Mouse (Mus musculus) gastrocnemius, postnatal 10 days (tissue): ENCODE results near the gene Hfe. TPM values are rescaled to one million over a fixed set of nuclear protein-coding genes. Genes with fewer than 3 reads are reported as not detected.
"Not testable (repeated sequence)": the region's sequence is repeated elsewhere in the genome, so short reads cannot be mapped to it uniquely, and the experiment has no call there.

ENCODE experiments used
- DNase-seq: peaks from one replicate; pipeline ENCODE4 v3.0.0; 2021; ENCODE audit warnings: mixed read lengths
- microRNA-seq, 2 experiments: library from miRNA; unstranded; fragments of <30 nt; microRNA quantifications; one replicate each; pipeline ENCODE4 v1.2.0; 2021
- total RNA-seq, 2 experiments: library from RNA; stranded (reverse); gene quantifications; 2 replicates each; pipeline ENCODE4 v1.2.3; 2021

Hfe gene
- total RNA-seq, 2 experiments from 2014 or later, result 8.1 to 9.5 TPM

DNA sequence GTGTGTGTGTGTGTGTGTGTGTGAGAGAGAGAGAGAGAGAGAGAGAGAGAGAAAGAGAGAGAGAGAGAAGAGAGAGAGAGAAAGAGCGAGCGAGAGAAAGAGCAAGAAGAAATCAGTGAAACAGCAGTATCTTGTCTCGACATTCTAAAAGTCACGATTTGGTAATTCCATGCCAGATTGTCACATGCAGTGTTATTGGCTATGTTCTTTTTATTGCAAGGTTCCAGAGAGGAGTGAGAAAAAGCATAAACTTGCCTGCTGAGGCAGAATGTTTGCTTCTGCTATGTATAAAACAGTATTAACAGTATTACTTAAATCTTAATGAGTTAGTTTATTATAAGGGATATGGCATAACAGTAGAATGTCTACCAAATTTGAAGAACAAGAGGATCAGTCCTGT, 24.7 kb downstream of the Hfe start:
- no peak for DNase-seq

DNA sequence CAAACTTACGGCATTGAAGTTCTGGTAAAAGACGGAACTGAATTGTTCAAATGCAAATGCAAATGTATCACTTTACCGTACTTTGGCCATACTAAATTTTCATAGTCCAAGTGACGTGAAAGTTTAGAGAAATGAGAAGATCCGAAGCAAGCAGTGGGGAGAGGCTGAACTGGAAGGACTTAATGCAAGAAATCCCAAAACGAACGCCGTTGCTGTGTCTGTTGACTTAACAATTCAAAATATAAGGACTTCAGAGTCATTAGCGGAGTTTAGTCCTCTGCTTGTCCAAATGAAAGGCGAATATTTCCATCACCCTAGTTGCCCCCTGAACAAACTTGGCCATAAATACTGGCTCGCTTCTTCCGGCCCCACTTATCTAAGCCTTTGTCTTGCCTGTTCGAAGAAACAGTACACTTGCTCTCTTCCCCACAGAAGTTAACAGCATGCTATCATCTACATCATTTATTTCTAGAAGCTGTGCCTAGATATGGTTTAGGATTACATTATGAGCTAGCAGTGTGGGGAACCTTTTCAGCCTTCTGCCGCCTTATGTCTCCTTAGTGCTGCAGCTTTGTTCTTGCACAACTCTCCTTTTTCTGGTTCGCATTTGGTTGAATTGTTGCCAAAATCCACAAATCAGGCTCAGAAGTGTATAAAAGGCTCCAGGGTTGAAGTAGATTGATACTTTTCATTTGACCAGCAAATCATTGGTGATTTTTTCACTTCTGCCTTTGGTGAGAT, 25.4 kb downstream of the Hfe start:
- DNase-seq, result no peak

DNA sequence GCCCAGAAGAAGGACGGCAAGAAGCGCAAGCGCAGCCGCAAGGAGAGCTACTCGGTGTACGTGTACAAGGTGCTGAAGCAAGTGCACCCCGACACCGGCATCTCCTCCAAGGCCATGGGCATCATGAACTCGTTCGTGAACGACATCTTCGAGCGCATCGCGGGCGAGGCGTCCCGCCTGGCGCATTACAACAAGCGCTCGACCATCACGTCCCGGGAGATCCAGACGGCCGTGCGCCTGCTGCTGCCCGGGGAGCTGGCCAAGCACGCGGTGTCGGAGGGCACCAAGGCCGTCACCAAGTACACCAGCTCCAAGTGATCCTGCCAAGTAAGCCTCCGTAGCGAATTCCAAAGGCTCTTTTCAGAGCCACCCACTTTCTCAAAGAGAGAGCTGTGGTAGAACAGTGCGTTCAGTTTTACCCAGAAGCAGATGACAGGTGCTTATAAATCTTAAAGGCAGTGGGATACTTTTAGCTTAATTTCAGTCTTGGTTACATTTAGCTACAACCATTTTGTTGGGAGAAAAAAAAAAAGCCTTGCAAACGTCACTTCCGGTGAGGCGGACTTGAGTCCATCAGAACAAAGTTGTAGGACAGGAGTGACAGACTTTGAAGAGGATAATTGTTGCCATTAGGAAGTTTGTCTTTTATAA, 26.2 kb downstream of the Hfe start:
- DNase-seq, result not testable (repeated sequence)

- peak; percentile 54 for DNase-seq
Observed at GRCm38 (mm10) chr13:23683755-23684281, 26.8 kb downstream of the Hfe start, which contains the start of the genes Hist1h2ac and Hist1h2bc. TSS of gene Hist1h2ac (minus strand) at chr13:23683948. TSS of gene Hist1h2bc (plus strand) at chr13:23684199.

DNA sequence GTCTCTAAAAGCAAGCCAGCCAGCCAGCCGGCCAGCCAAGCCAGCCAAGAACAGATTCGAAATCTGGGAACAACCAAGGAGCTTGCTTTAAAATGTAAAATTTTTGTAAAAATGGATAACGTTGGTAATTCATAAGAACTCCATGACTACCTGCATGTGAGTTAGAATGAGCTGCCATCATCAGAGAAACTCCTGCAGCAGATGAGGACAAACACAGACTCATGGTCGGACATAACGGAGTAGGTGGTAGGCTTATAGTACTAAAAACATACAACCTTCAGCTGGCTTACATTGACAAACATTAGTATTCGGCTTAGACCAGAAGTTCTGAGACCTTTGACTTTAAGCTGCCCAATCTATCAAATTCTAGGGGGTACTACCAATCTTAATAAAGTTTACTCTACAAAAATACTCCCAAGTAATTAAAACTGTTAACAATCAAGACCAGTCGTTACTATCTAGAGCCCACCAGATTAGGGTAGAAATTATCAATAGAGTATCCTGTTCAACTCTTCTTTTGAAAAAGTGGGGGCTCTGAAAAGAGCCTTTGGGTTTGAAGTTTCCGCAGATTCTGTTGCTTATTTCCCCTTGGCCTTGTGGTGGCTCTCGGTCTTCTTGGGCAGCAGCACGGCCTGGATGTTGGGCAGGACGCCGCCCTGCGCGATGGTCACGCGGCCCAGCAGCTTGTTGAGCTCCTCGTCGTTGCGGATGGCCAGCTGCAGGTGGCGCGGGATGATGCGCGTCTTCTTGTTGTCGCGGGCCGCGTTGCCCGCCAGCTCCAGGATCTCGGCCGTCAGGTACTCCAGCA, 27.5 kb downstream of the Hfe start:
- DNase-seq, result not testable (repeated sequence)

DNA sequence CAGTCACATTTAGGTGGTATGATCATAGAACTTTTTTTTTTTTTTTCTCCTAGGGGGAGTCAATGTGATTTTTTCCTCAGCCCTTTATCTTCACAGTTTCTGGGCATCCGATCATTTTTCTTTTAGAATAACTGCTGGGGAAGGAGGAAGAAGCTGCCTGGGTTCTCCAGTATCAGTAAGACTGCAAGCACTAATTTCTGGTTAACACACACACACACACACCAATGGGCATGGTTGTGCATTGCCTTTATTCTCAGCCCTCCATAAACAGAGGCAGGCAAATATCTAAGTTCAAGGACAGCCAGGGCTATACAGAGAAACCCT, 28.1 kb downstream of the Hfe start:
- no peak for DNase-seq

DNA sequence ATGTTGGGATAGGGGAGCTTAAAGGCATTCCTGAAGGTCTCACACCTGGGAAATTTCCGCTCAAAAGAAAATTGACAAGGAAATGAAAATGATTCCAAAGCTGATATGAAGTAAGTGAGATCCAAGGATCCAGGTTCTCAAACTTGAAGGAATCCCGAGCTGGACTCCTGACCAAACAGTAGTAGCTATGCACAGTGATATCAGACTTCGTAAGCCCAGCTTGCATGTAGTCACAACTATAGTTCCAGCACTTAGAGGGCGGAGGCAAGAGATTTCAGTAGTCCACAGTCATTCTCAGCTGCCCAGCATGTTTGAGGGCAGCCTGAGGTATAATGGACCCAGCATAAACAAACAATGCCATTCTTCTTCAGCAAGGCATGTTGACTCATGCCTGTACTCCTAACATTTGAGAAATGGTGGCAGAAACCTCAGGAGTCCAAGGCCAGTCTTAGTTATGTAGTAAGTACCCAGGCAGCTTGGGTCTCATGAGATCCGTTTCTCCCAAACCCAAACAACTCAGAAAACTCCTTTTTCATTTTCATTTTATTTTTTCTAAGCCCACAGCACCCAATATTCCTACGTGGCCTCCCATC, 28.6 kb downstream of the Hfe start:
- no peak for DNase-seq

- no peak for DNase-seq
Observed at GRCm38 (mm10) chr13:23662536-23662935, 48.1 kb downstream of the Hfe start.

DNA sequence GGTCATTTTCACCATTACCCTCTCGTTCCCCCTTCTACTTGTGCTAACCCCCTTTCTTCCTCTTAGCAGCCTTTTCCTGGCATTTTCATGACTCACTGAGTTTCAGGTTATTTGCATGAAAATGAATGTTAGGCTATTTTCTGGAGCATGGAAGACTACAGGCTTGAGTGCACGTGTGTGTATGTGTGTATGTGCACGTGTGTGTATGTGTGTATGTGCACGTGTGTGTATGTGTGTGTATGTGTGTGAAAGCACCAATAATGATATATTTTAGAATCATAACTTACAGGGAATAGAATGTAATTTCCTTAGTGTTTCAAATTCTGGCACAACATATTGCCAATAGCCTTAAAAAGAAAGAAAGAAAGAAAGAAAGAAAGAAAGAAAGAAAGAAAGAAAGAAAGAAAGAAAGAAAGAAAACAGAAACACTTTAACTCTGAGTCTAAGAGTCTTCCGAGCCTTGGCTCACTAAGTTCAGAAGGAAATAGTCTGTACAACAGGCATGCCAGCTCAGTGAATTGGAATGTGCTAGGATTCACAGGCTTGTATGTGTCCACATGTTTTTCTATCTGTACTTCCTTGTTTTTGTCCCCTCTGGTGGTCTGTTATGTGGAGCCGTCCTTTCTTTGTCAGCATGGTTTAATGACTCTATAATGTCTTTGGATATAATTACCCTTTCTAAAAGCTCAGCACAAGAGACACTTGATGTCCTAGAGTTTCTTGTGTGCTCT, 50.9 kb downstream of the Hfe start:
- no peak for DNase-seq

Small RNAs within 50 kb of the gene (microRNA-seq; reads per million reads assigned to microRNA genes)
- gene Gm44314 (0 reads per million in 2 experiments), gene Gm44350 (0 reads per million in 2 experiments), gene Gm44484 (0 reads per million in 2 experiments)

Other genes with a start within 250 kb of the Hfe start
- not detected for gene Btn1a1, start 245.0 kb downstream of the Hfe start, total RNA-seq
- under 1 TPM in 1 of 2 experiments, not detected in 1; 0.11 TPM for gene Btn2a2, start 222.0 kb downstream of the Hfe start, total RNA-seq
- 100 to 1,000 TPM; 473 to 507 TPM for gene Hist1h4h, start 179.8 kb downstream of the Hfe start, total RNA-seq
- gene Hist1h2af, start 176.9 kb downstream of the Hfe start, total RNA-seq, result 100 to 1,000 TPM; 189 to 190 TPM
- 10 to 100 TPM; 58.4 to 59.9 TPM for gene Hist1h3g, start 175.4 kb downstream of the Hfe start, total RNA-seq
- 10 to 100 TPM; 11.8 to 13.3 TPM for gene Hist1h2bh, start 167.5 kb downstream of the Hfe start, total RNA-seq
- 10 to 100 TPM; 53.8 to 66.7 TPM for gene Hist1h3f, start 166.8 kb downstream of the Hfe start, total RNA-seq
- gene Hist1h4f, start 159.2 kb downstream of the Hfe start, total RNA-seq, result 100 to 1,000 TPM; 285 to 328 TPM
- 10 to 100 TPM; 17.8 to 19.5 TPM for gene Hist1h1d, start 157.6 kb downstream of the Hfe start, total RNA-seq
- 100 to 1,000 TPM; 121 to 135 TPM for gene Hist1h3e, start 148.5 kb downstream of the Hfe start, total RNA-seq
- gene Hist1h2ae, start 139.6 kb downstream of the Hfe start, total RNA-seq, result 10 to 100 TPM; 34.2 to 37.9 TPM
- 100 to 1,000 TPM; 245 to 257 TPM for gene Hist1h2bg, start 139.5 kb downstream of the Hfe start, total RNA-seq
- 100 to 1,000 TPM; 121 to 140 TPM for gene Hist1h2bf, start 136.7 kb downstream of the Hfe start, total RNA-seq
- 10 to 100 TPM; 16.0 to 20.6 TPM for gene Hist1h2ad, start 136.5 kb downstream of the Hfe start, total RNA-seq
- 10 to 100 TPM; 25.8 to 30.6 TPM for gene Hist1h3d, start 135.1 kb downstream of the Hfe start, total RNA-seq
- gene Hist1h4d, start 129.3 kb downstream of the Hfe start, total RNA-seq, result 100 to 1,000 TPM; 165 to 171 TPM
- gene Hist1h2be, start 89.7 kb downstream of the Hfe start, total RNA-seq, result 10 to 100 TPM; 36.6 to 38.0 TPM
- gene Hist1h1e, start 88.3 kb downstream of the Hfe start, total RNA-seq, result 100 to 1,000 TPM; 182 to 186 TPM
- gene Hist1h2ac, start 26.9 kb downstream of the Hfe start, total RNA-seq, result 1 to 10 TPM; 6.3 to 6.7 TPM
- 10 to 100 TPM; 87.0 to 92.4 TPM for gene Hist1h2bc, start 26.7 kb downstream of the Hfe start, total RNA-seq
- gene Hist1h1t, start 15.0 kb downstream of the Hfe start, total RNA-seq, result under 1 TPM; 0.59 to 0.63 TPM
- 100 to 1,000 TPM; 153 to 157 TPM for gene Hist1h4c, start 12.4 kb downstream of the Hfe start, total RNA-seq
- gene Hist1h1c, start 28.0 kb upstream of the Hfe start, total RNA-seq, result 100 to 1,000 TPM; 361 to 459 TPM
- 10 to 100 TPM; 86.2 to 86.5 TPM for gene Hist1h3c, start 34.7 kb upstream of the Hfe start, total RNA-seq
- gene Hist1h2bb, start 35.9 kb upstream of the Hfe start, total RNA-seq, result 100 to 1,000 TPM; 106 to 125 TPM
- gene Hist1h2ab, start 40.3 kb upstream of the Hfe start, total RNA-seq, result 100 to 1,000 TPM; 187 to 217 TPM
- gene Hist1h3b, start 41.4 kb upstream of the Hfe start, total RNA-seq, result 100 to 1,000 TPM; 213 to 261 TPM
- gene Hist1h4b, start 46.2 kb upstream of the Hfe start, total RNA-seq, result 100 to 1,000 TPM; 131 to 149 TPM
- gene Hist1h4a, start 50.4 kb upstream of the Hfe start, total RNA-seq, result 100 to 1,000 TPM; 140 to 160 TPM
- 100 to 1,000 TPM; 159 to 176 TPM for gene Hist1h3a, start 51.5 kb upstream of the Hfe start, total RNA-seq
- 100 to 1,000 TPM; 124 to 147 TPM for gene Hist1h1a, start 52.8 kb upstream of the Hfe start, total RNA-seq
- gene Trim38, start 59.1 kb upstream of the Hfe start, total RNA-seq, result not detected
- under 1 TPM in 1 of 2 experiments, not detected in 1; 0.11 TPM for gene Slc17a2, start 96.1 kb upstream of the Hfe start, total RNA-seq
- gene Slc17a3, start 128.6 kb upstream of the Hfe start, total RNA-seq, result under 1 TPM in 1 of 2 experiments, not detected in 1; 0.07 TPM
- not detected for gene Slc17a1, start 156.9 kb upstream of the Hfe start, total RNA-seq
- not detected for gene Slc17a4, start 204.2 kb upstream of the Hfe start, total RNA-seq
- not detected for gene Hist1h2ba, start 223.3 kb upstream of the Hfe start, total RNA-seq
- gene Hist1h2aa, start 223.6 kb upstream of the Hfe start, total RNA-seq, result not detected